Mouse (Mus musculus): Measurements from ENCODE around the gene Olfr344.

The Olfr344 gene

GRCm38 (mm10) chr2:36566362-36566761, at the start of gene Olfr344:
TSS of gene Olfr344 (plus strand) at chr2:36566662.
- no peak for DNase-seq

GRCm38 (mm10) chr2:36524698-36525097, 41.8 kb upstream of the Olfr344 start, which contains the start of gene Olfr342:
TSS of gene Olfr342 (plus strand) at chr2:36524998.
- DNase-seq, result no peak

DNA sequence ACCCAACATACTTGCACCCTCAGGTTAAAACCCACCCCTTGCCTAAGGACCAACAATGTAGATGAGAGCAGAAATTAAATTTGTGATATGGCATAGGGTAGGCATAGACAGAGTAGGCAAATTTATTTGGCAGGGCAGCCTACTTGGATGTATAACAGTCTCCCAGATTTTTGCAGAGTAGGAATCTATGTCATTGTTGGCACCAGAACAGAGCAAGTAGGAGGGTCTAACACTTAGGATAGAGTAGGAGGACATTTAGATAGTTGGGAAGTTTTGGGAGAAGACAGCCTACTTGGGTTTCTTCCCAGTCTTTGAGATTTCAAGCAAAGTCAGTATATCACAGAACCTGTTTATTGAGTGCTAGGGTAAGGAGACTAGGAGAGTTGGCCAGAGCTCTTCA, 1.3 kb upstream of the Olfr344 start:
- no peak for DNase-seq

DNA sequence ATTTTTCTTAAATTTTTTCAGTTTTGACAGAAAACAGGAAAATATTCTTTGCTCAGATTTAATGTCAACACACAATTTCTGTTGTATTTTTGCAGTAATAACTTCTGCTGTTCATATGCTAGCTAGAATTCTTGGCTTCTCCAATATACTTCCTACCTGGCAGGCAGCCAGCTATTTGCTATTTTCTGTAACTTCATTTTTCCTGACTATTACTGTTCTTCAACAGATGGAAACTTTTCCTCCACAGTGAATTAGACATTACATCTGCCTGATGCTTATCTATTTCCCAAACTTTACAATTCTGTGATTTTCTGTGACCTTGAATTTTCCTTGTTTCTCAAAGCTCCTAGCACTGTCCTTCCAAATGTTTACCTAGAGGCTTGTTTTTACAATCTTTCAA, 560 bp downstream of the Olfr344 start:
- DNase-seq, result no peak

DNA sequence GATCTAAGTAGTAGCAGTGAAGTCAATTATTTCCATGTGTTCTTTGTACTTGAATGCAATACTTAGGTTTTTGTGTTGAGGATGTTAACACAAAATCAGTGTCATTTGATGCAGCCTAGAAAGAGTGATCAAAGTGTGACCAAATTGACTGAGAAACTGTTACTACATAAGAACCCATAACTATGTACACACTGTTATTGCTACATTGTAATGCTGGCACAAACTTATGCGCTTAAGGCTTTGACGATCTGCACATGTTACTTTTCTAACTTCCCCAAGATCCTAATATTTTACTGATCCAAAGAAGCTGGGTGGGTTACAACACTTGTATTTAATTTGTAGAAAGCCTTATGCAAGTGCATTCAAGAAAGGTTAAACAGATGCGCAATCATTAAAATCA, 1.4 kb downstream of the Olfr344 start:
- no peak for DNase-seq
